14 mouse cellular contexts compared by ENCODE assay signal in the genomic region with DNA sequence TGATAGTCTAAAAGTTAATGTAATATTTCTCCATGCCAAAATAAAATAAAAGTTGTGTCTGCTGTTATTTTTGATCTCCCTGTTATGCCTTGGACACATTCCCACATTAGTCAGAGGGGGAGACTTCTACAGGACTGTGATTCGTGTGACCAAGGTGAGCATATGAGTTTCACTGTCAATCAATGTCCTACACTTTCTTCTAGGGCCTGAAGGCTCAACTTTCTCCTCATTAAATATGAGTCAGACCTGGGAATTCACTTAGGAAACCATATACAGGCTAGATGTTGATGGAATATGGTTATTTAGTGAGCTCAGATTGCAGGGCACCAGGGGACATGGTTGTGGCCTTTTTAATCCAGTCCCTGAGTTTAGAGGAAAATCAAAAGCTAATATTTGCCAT. TPM values are rescaled to one million over a fixed set of nuclear protein-coding genes. Genes with fewer than 3 reads are reported as not detected.
DNase-seq lines count a peak whose midpoint lies in the region; ATAC-seq and TF ChIP-seq lines count a peak whose summit lies in the region.
"Had no signal": no experiment of that assay in that cellular context is flagged by ENCODE, and none has a peak within 500 bp of the region (broad histone marks: within the 10 kb centered on the region; RNA-seq: fewer than 3 reads in every experiment).

No protein-coding gene starts in this region.

- H3K27me3 ChIP-seq in lung, postnatal 0 days (replicated peaks; ENCODE audit: insufficient read depth, low read length) = no peaks in the 10 kb centered on the region
- H3K27me3 ChIP-seq in hindbrain, embryonic 14.5 days (ENCODE audit: control insufficient read depth, insufficient read depth, low read length) = no peaks in the 10 kb centered on the region
- no peaks in the 10 kb centered on the region for H3K27me3 ChIP-seq in neural tube, embryonic 14.5 days (ENCODE audit: control insufficient read depth, insufficient read depth, low read length)

- H3K4me3 ChIP-seq in gastrocnemius, adult 2 months = peak overlapping the region; percentile 95
- H3K4me3 ChIP-seq in lung, postnatal 0 days (ENCODE audit: low read depth, low read length) = no peak overlapping the region
- peak overlapping the region; percentile 87 for H3K4me3 ChIP-seq in hindbrain, embryonic 14.5 days (replicated peaks; ENCODE audit: low read length)
- H3K4me3 ChIP-seq in neural tube, embryonic 14.5 days (ENCODE audit: low read depth, low read length) = no peak overlapping the region

- DNase-seq in gastrocnemius, adult 2 months = no peak
- no peak for DNase-seq in gastrocnemius, adult 18-20 months (ENCODE audit: low spot score)
- no peak for DNase-seq in lung, postnatal 0 days (ENCODE audit: low spot score)
- DNase-seq in lung, postnatal 36 days = no peak
- no peak for DNase-seq in hindbrain, embryonic 14.5 days (ENCODE audit: low spot score)
- no peak for DNase-seq in urinary bladder, postnatal 25 days (ENCODE audit: low spot score)
- no peak for DNase-seq in urinary bladder, postnatal 14 days (ENCODE audit: low spot score)
- DNase-seq: B cell, adult 2 months; cerebellum, adult 2 months; kidney, postnatal 36 days; liver, postnatal 0 days had no signal

- H3K27ac ChIP-seq in gastrocnemius, adult 2 months = peak overlapping the region; percentile 96
- H3K27ac ChIP-seq in lung, postnatal 0 days (ENCODE audit: low read length) = no peak overlapping the region
- H3K27ac ChIP-seq in hindbrain, embryonic 14.5 days = no peak overlapping the region
- H3K27ac ChIP-seq in neural tube, embryonic 14.5 days (ENCODE audit: low read depth, low read length) = no peak overlapping the region

- no peaks in the 10 kb centered on the region for H3K9me3 ChIP-seq in lung, postnatal 0 days (ENCODE audit: low read length)
- H3K9me3 ChIP-seq in hindbrain, embryonic 14.5 days (ENCODE audit: control insufficient read depth, low read length) = no peaks in the 10 kb centered on the region
- H3K9me3 ChIP-seq in neural tube, embryonic 14.5 days (ENCODE audit: control insufficient read depth, low read length) = no peaks in the 10 kb centered on the region

- H3K36me3 ChIP-seq in lung, postnatal 0 days (ENCODE audit: insufficient read depth, low read length) = no peaks in the 10 kb centered on the region
- no peaks in the 10 kb centered on the region for H3K36me3 ChIP-seq in hindbrain, embryonic 14.5 days (replicated peaks; ENCODE audit: control insufficient read depth, insufficient read depth)
- no peaks in the 10 kb centered on the region for H3K36me3 ChIP-seq in neural tube, embryonic 14.5 days (ENCODE audit: control insufficient read depth, insufficient read depth, low read length)

- 0 out of 2 replicates have a peak overlapping the region, but pooled peaks have one; percentile 91 for H3K4me2 ChIP-seq in lung, postnatal 0 days (replicated peaks; ENCODE audit: low read depth, low read length)
- peak overlapping the region; percentile 84 for H3K4me2 ChIP-seq in hindbrain, embryonic 14.5 days (replicated peaks)
- H3K4me2 ChIP-seq in neural tube, embryonic 14.5 days (ENCODE audit: low read depth, low read length) = peak overlapping the region; percentile 58; the same call in 1 of the 2 replicates

- WGBS in lung, postnatal 0 days = 56% methylated on average over 1 of the region's 1 CpGs
- 45% methylated on average over 1 of the region's 1 CpGs for WGBS in hindbrain, embryonic 14.5 days
- WGBS in neural tube, embryonic 14.5 days = 66% methylated on average over 1 of the region's 1 CpGs

- TF ChIP-seq EP300 in lung, postnatal 0 days (IDR thresholded peaks at IDR 0.05) = no peak

- H3K9ac ChIP-seq in lung, postnatal 0 days (replicated peaks; ENCODE audit: low read depth) = no peak overlapping the region
- H3K9ac ChIP-seq in hindbrain, embryonic 14.5 days = 0 out of 2 replicates have a peak overlapping the region, but pooled peaks have one; percentile 95
- no peak overlapping the region for H3K9ac ChIP-seq in neural tube, embryonic 14.5 days (replicated peaks; ENCODE audit: low read depth, low read length)
- H3K9ac ChIP-seq: liver, postnatal 0 days had no signal

- H3K4me1 ChIP-seq in lung, postnatal 0 days (ENCODE audit: insufficient read depth, low read depth, low read length) = peaks cover 4% of the 10 kb centered on the region; the same call in 1 of the 2 replicates
- H3K4me1 ChIP-seq in hindbrain, embryonic 14.5 days (replicated peaks; ENCODE audit: control insufficient read depth, insufficient read depth, low read length) = peaks cover 17% of the 10 kb centered on the region
- H3K4me1 ChIP-seq in neural tube, embryonic 14.5 days (ENCODE audit: control insufficient read depth, insufficient read depth, low read length) = peaks cover 12% of the 10 kb centered on the region; the same call in 1 of the 2 replicates

- intact Hi-C loops in gastrocnemius, adult 2 months (cut with DNase I) = loop anchor here (5.0 kb wide), 1 partner anchor 76 kb away; no protein-coding TSS in a partner anchor

- TF ChIP-seq CTCF in gastrocnemius, adult 2 months (IDR thresholded peaks at IDR 0.05) = no peak
- no peak for TF ChIP-seq CTCF in lung, postnatal 0 days (IDR thresholded peaks at IDR 0.05)

- no peak for ATAC-seq in lung, postnatal 0 days
- ATAC-seq in hindbrain, embryonic 14.5 days (ENCODE audit: low FRiP score) = no peak
- no peak for ATAC-seq in neural tube, embryonic 14.5 days (ENCODE audit: low read depth)
- ATAC-seq: activated CD4-positive, CD25-positive, alpha-beta regulatory T cell, adult 4 months; liver, postnatal 0 days had no signal

RNA-seq across cellular contexts. Expression of a gene that starts 3.1 kb away (rescaled TPM):
- total RNA-seq in gastrocnemius, adult 2 months (2021) = 10 to 100 TPM; 26.0 to 34.8 TPM
- total RNA-seq in gastrocnemius, adult 18-20 months (2021) = 10 to 100 TPM; 37.6 to 41.1 TPM
- 1.7 and 2.3 TPM in 2 replicates for polyA plus RNA-seq in lung, postnatal 0 days (2015; fragmentation: Nextera tagmentation; extraction: Ambion mirVana)
- polyA plus RNA-seq in hindbrain, embryonic 14.5 days (2014; fragmentation: Nextera tagmentation; extraction: Ambion mirVana) = 2.3 and 2.4 TPM in 2 replicates
- polyA plus RNA-seq in neural tube, embryonic 14.5 days (2014; fragmentation: Nextera tagmentation; extraction: Ambion mirVana) = 3.2 and 3.8 TPM in 2 replicates
- total RNA-seq: MEL had no signal
- polyA plus RNA-seq: activated CD4-positive, CD25-positive, alpha-beta regulatory T cell, adult 4 months had no signal

Comparison
In these comparisons a context has a peak if more than half of its experiments do, and no peak if none do; other contexts are left out.
1. H3K4me3 ChIP-seq: peak in gastrocnemius, adult 2 months (single experiment) and hindbrain, embryonic 14.5 days (single experiment); none in lung, postnatal 0 days (single experiment) and neural tube, embryonic 14.5 days (single experiment).
2. Peak in every context shown above with its lines, with median percentiles within 50 percentile points of each other: H3K4me2 ChIP-seq.